Mouse (Mus musculus) forebrain, embryonic 13.5 days (tissue): ENCODE measurements around the gene Cbfb. TPM values are rescaled to one million over a fixed set of nuclear protein-coding genes. Genes with fewer than 3 reads are reported as not detected.

Source experiments
- ATAC-seq: fragments of 200-750 bp; cut with Nextera tagmentation; 2 replicates; pipeline ENCODE4 v1.8.0; 2017
- H3K27ac ChIP-seq: fragments of 300-500 bp; sonication (generic); 2 replicates; pipeline ENCODE4 v1.5.1; 2015; ENCODE audit warnings: inconsistent platforms, mild to moderate bottlenecking, moderate library complexity
- H3K27me3 ChIP-seq: fragments of 300-500 bp; sonication (generic); 2 replicates; pipeline ENCODE4 v1.6.1; 2015; ENCODE audit warnings: mild to moderate bottlenecking, inconsistent platforms
- H3K36me3 ChIP-seq: fragments of 300-500 bp; sonication (generic); 2 replicates; pipeline ENCODE4 v1.6.1; 2015; ENCODE audit warnings: mild to moderate bottlenecking, inconsistent platforms; ENCODE audit not compliant: poor library complexity, severe bottlenecking
- H3K4me1 ChIP-seq: fragments of 300-500 bp; sonication (generic); 2 replicates; pipeline ENCODE4 v1.6.1; 2015; ENCODE audit warnings: inconsistent platforms
- H3K4me2 ChIP-seq: fragments of 300-500 bp; sonication (generic); 2 replicates; pipeline ENCODE4 v1.6.1; 2015; ENCODE audit warnings: inconsistent platforms, mild to moderate bottlenecking, moderate library complexity
- H3K4me3 ChIP-seq: fragments of 300-500 bp; sonication (generic); 2 replicates; pipeline ENCODE4 v1.5.1; 2015; ENCODE audit warnings: mild to moderate bottlenecking, inconsistent platforms
- H3K9ac ChIP-seq: fragments of 300-500 bp; sonication (generic); 2 replicates; pipeline ENCODE4 v1.6.1; 2015; ENCODE audit warnings: mild to moderate bottlenecking, inconsistent platforms
- H3K9me3 ChIP-seq: fragments of 300-500 bp; sonication (generic); replicated peaks from 2 replicates; pipeline ENCODE4 v1.6.1; 2016; ENCODE audit warnings: inconsistent platforms
- WGBS: fragments of 180-500 bp; shearing (Covaris S2); methylation state at CpG from one replicate; pipeline ENCODE4 v1.1.7; 2015; 5-methylcytosine and 5-hydroxymethylcytosine counted together
- polyA plus RNA-seq: library from polyadenylated mRNA; unstranded; fragments of >200 nt; fragmentation: Nextera tagmentation; extraction: Ambion mirVana; gene quantifications from 2 replicates; pipeline ENCODE4 v1.2.1, GENCODE M21; 2015

The Cbfb gene
- polyA plus RNA-seq, 1 experiment from 2014 or later, result 40.1 TPM

DNA sequence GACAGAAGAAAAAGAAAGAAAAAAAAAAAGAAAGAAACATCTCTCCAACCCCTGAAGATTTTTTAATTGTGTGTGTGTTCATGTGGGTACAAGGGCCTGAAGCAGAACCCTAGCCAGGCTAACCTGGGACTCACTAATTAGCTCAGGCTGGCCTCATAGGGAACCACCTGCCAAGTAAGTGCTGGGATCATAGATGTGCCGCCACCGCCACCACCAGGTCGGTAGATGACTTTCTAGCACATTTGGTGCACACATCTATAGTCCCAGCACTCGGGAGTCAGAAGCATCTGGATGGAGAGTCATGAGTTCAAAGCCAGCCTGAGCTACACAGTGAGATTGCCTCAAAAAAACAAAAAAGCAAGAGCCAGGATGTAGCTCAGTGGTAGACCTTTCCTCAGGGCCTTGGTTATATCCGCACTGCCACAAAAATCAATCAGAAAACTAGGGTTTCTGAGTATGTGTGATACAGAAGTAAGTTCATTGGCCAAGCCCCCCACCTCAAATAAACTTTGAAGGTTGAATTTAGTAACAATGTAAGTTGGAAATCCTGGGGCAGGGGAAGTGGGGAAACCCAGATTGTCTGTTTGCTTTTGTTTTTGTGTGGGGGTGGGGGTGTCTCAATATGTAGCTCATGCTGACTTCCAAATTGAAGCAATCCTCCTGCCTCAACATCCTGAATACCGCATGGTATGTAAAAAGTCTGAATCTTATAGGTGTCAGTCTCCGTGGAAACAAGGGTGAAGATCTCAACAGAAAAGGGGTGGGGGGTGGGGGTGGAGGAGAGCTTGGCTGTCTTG, 87.0 kb downstream of the Cbfb start:
- peaks cover 30% of the 10 kb centered on the region for H3K4me1 ChIP-seq
- H3K27me3 ChIP-seq, result peaks cover 73% of the 10 kb centered on the region
- H3K4me2 ChIP-seq, result no peak overlapping the region
- H3K4me3 ChIP-seq, result no peak overlapping the region
- no peak overlapping the region for H3K9ac ChIP-seq
- no peaks in the 10 kb centered on the region for H3K36me3 ChIP-seq
- no peak overlapping the region for H3K27ac ChIP-seq
- no peaks in the 10 kb centered on the region for H3K9me3 ChIP-seq
- ATAC-seq, result no peak
- WGBS, result 72% methylated on average over 7 of the region's 7 CpGs

DNA sequence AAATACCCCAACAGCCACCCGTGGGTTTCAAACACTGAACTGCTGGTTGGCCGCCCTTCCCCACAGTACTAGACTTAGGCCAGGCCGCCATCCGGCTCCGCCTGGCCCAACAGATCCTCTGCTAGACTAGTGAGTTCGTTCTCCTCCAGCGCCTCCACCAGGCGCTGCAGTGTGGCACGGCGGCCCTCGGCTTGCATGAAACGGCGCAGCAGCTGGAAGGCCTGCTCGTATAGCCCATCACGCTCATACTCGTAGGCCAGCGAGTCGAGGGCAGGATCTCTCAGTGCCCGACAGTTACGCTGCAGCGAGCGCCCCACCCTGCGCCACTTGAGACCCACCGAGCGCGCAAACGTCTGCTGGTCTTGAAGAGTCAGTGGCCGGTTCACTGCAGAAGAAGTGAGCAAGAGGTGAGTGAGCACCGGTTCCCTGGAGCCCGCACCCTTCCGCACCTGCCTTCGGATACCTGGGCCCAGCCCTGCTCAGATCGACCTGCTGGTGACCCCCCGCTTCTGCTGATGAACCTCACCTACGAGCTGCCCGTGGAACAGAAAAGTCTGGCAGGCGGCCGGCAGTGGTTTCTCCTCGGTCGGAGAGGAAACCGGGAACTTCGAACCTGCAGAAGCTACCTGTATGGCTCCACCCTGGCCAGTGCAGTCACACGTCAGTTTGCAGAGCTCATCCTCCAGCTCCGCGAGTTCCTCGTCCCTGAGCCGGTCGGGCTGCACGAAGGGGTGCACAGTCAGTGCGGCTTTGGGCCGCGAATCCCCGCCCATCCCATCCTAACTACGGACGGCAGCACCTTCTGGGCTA, 88.6 kb downstream of the Cbfb start:
- H3K4me1 ChIP-seq, result peaks cover 27% of the 10 kb centered on the region
- peaks cover 88% of the 10 kb centered on the region for H3K27me3 ChIP-seq
- peak overlapping the region; percentile 64 for H3K9ac ChIP-seq
- no peak overlapping the region for H3K27ac ChIP-seq
- ATAC-seq, result peak; percentile 22
- H3K4me2 ChIP-seq, result peak overlapping the region; percentile 79
- WGBS, result 2% methylated on average over 55 of the region's 55 CpGs
- H3K36me3 ChIP-seq, result no peaks in the 10 kb centered on the region
- peak overlapping the region; percentile 41 for H3K4me3 ChIP-seq
- H3K9me3 ChIP-seq, result no peaks in the 10 kb centered on the region

DNA sequence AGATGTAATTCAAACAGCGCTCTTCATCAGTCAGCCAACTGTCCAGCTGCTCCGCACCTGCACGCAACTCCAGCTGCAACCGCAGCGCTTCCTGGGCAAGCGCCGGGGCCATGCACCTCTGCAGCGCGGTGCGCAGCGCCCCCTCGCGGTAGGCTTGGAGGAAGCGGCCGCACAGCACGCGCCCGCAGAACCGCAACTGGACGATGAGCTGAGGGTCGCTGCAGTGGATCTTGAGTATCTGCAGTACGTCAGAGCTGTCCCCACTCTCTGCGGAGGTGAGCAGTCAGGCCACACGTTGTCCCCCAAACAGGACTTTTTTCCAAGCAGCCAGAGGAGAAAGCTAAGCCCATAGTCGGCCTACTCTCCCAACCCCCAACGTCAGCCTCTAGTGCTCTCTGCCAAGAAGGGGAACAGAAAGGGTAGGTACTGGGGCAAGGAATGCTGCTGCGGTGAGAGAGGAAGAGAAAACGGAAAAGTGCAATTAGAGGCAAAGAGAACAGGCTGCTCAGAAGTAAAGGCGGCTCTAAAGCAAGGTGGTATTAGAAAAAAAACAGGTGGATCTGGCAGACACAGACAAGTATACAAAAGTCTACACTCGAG, 89.3 kb downstream of the Cbfb start:
- Histone ChIP-seq H3K27ac (no peak overlapping the region), H3K36me3 (no peaks in the 10 kb centered on the region), H3K4me2 (peak overlapping the region; percentile 79), H3K9me3 (no peaks in the 10 kb centered on the region), H3K27me3 (peaks cover 93% of the 10 kb centered on the region), H3K4me3 (peak overlapping the region; percentile 41), H3K4me1 (peaks cover 28% of the 10 kb centered on the region), H3K9ac (peak overlapping the region; percentile 64)
- peak; percentile 51 for ATAC-seq
- 4% methylated on average over 30 of the region's 30 CpGs for WGBS

DNA sequence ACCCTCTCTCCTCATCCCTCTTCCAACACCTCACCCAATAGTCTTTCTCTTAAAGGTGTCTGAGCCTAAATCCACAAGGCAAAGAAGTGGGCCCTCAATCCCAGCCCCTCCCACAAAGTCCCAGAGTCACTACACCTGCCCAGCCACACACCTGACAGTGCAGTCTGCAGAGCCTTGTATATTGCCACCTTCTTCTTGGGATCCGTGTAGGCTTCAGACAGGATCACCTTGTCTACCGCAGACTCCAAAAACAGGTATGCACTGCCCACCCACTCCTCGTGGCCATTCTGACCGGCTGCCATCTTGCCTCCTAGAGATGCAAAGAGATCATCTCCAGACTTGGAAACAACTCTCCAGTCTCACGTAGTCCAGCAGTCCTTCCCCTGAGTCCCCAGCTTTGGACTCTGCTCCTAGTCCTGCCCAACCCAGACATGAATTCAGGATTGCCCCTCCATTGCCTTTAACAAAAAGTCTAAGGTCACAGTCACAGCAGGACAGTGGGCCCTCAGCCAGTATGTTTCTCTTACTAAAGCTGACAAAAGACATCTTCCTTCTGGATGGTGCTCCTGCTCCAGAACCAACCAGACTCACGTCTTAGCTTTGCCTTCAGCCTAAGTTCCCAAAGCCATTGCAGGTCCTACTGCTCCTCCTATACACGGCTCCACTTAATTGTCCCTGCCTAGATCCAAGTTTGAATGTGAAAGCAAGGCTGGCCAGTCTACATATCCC, 90.1 kb downstream of the Cbfb start:
- Histone ChIP-seq H3K9me3 (no peaks in the 10 kb centered on the region), H3K4me2 (no peak overlapping the region), H3K9ac (no peak overlapping the region), H3K27ac (no peak overlapping the region), H3K27me3 (peaks cover 93% of the 10 kb centered on the region), H3K36me3 (no peaks in the 10 kb centered on the region), H3K4me1 (peaks cover 29% of the 10 kb centered on the region), H3K4me3 (no peak overlapping the region)
- 59% methylated on average over 7 of the region's 7 CpGs for WGBS
- no peak for ATAC-seq

DNA sequence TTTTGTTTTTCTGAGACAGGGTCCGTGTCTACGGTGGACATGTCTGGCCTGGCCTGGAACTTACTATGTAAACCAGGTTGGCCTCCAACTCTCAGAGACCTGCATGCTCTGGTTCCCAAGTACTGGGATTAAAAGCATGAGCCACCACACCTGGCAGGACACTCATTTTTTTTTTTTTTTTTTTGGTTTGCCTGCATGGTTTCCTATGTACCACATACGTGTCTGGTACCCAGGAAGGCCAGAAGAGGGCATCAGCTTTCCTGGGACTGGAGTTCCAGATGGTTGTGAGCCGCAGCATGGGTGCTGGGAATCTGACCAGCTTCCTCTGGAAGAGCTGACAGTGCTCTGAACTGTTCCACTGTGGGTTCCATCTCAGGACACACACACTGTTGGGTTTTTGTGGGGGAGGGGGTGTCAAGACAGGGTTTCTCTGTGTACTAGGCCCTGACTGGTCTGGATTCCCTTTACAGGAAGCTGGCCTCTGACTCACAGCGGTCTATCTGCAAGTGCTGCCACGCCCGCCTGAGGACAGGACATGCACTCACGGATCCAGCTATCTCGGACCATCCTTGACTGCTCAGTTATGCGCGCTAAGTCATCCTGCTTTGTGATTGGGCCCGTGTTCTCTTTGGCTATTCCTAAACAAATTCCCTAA, 91.0 kb downstream of the Cbfb start:
- 87% methylated on average over 12 of the region's 12 CpGs for WGBS
- H3K36me3 ChIP-seq, result no peaks in the 10 kb centered on the region

DNA sequence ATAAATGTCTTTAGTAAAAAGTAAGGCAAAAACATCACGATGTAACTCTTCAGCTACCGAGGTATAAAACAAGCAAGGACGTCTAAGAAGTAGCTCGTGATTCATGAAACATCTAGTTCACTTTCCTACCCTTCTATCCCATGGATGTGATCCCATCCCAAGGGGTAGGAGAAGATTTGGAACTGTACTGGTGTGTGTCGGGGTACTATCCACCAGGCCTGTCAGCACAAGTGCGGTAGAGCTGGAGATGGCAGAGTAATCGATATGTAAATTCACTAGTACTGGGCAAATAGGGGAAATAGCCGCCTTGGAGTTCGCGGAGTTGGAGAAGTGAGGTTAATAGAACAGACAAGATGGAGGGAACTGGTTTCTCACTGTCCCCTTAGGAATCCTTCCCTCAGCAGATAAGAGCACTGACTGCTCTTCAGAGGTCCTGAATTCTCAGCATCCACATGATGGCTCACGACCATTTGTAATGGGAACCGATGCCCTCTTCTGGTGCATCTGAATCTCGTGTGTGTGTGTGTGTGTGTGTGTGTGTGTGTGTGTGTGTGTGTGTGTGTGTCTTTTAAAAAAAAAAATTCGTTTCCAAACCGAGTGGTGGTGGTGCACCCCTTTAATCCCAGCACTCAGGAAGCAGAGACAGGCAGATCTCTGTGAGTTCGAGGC, 92.9 kb downstream of the Cbfb start:
- Histone ChIP-seq H3K9me3 (no peaks in the 10 kb centered on the region; the same call in 1 of the 2 replicates), H3K4me3 (peak overlapping the region; percentile 60; the same call in 1 of the 2 replicates), H3K9ac (no peak overlapping the region), H3K27ac (no peak overlapping the region), H3K4me2 (peak overlapping the region; percentile 77), H3K4me1 (peaks cover 34% of the 10 kb centered on the region), H3K27me3 (peaks cover 96% of the 10 kb centered on the region), H3K36me3 (no peaks in the 10 kb centered on the region)
- 38% methylated on average over 16 of the region's 16 CpGs for WGBS
- ATAC-seq, result no peak

More for the DNA sequence above, 91.0 kb downstream of the Cbfb start:
- no peak overlapping the region for H3K9ac ChIP-seq
- no peak overlapping the region for H3K27ac ChIP-seq
- peaks cover 93% of the 10 kb centered on the region for H3K27me3 ChIP-seq
- no peak overlapping the region for H3K4me2 ChIP-seq
- peaks cover 29% of the 10 kb centered on the region for H3K4me1 ChIP-seq
- H3K9me3 ChIP-seq, result no peaks in the 10 kb centered on the region; the same call in 1 of the 2 replicates
- no peak overlapping the region for H3K4me3 ChIP-seq
- no peak for ATAC-seq

DNA sequence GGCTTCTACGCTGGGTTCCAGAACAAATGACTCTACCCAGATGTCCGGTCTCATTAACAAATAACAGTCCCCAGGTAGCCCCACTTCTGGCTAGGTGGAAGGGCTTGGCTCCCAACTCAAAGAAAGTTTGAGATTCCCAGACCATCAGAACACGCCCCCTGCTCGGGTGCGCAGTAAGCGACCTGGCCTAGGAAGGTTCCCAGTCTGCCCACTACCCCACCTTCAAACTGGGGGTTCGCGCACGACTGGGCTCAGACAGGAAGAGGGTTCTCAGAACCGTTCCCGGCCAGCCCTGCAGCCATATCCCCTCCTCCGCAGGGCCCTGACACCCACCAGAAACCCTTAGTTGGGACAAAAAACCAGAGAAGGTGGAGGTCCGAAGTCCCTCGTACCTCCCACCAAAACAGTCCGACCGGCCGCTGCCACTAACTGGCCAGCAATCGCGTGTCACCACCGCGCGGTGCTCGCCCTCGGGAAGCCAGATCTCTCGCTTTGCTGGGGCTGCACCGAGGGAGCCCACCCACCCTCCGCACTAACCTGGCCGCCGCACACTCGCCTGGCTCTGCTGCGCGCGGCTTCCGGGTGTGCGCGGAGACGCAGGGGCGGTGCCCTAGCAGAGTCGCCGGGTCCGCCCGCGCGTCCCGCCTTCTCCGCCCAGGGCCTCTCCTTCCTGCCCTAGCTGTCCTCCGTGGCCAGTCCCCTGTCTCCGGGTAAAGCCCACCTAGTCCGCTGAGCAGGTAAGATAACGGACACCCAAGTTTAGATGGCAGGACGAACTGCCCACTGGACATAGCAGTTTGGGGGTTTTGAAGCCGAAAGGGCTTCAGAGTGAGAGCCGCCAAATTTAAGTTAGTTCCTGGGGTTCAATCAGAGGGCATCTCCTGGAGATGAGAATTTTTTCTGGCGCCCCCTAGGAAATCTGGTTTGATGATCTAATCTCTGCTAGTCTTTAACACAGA, 93.8 kb downstream of the Cbfb start, which contains the start of the genes Tradd and Fbxl8:
Gene Tradd, minus strand, starts transcription at position 586 of the 959 bp plus-strand sequence.
Gene Fbxl8, plus strand, starts transcription at position 625 of the 959 bp plus-strand sequence.
- peaks cover 96% of the 10 kb centered on the region for H3K27me3 ChIP-seq
- H3K4me1 ChIP-seq, result peaks cover 35% of the 10 kb centered on the region
- WGBS, result 1% methylated on average over 51 of the region's 54 CpGs
- no peaks in the 10 kb centered on the region for H3K36me3 ChIP-seq
- peak within 1 kb of the TSS; percentile 60 for H3K4me3 ChIP-seq
- H3K27ac ChIP-seq, result no peak within 1 kb of the TSS
- peak; percentile 43 for ATAC-seq
- peak within 1 kb of the TSS; percentile 77 for H3K4me2 ChIP-seq
- H3K9ac ChIP-seq, result peak within 1 kb of the TSS; percentile 67
- H3K9me3 ChIP-seq, result no peaks in the 10 kb centered on the region; the same call in 1 of the 2 replicates

DNA sequence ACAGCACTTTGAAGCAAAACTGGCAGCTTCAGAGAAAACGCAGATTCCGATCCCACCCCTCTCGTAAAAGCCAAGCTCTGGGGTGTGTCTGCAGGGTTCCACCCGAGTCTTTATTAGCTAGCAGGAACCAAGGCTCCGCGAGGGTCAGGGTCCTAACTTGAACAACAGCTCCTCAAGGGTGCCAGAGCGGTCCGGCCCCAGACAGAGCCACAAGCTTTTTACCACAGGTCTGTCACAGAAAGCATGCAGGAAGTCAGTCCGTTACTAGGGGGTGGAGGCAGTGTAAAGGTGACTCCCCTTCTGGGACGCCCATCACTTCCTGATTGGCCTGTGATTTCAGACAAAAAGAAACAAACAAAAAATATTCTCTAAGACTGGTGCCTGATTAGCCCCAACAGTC, 94.7 kb downstream of the Cbfb start:
- Histone ChIP-seq H3K9ac (no peak overlapping the region), H3K4me3 (peak overlapping the region; percentile 60; the same call in 1 of the 2 replicates), H3K9me3 (no peaks in the 10 kb centered on the region; the same call in 1 of the 2 replicates), H3K27ac (no peak overlapping the region), H3K4me1 (peaks cover 36% of the 10 kb centered on the region), H3K4me2 (peak overlapping the region; percentile 77), H3K27me3 (peaks cover 96% of the 10 kb centered on the region), H3K36me3 (no peaks in the 10 kb centered on the region)
- ATAC-seq, result no peak
- WGBS, result 15% methylated on average over 10 of the region's 10 CpGs

DNA sequence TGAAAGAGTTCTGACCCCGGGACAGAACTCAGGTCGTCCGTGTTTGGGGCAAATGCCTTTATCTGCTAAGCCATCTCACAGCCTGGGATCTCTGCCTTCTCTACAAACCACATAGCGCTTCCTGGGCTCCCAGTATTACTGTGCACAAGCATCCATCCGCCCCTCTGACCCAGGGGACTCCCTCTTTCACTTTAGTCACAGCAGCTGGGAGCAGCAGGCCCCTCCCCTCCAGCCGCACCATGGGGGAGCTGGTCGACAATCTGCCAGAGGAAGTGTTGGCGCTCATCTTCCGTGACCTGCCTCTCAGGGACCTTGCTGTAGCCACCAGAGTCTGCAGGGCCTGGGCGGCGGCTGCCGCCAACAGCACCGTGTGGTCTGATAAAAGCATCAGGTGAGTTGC, 96.3 kb downstream of the Cbfb start:
- WGBS, result 10% methylated on average over 13 of the region's 13 CpGs
- ATAC-seq, result no peak

More for the DNA sequence above, 96.3 kb downstream of the Cbfb start:
- Histone ChIP-seq H3K4me2 (no peak overlapping the region), H3K4me3 (no peak overlapping the region), H3K9me3 (no peaks in the 10 kb centered on the region; the same call in 1 of the 2 replicates), H3K4me1 (peaks cover 44% of the 10 kb centered on the region), H3K36me3 (no peaks in the 10 kb centered on the region), H3K27ac (no peak overlapping the region), H3K9ac (no peak overlapping the region), H3K27me3 (peaks cover 96% of the 10 kb centered on the region)
